Mouse (Mus musculus) splenic B cell, adult 2 months (primary cell): ENCODE data around the gene Ppp1r27.

Source experiments
- DNase-seq: peaks from one replicate; pipeline ENCODE4 v3.0.0-alpha.2; 2011; ENCODE audit warnings: low read depth, low spot score
- H3K27me3 ChIP-seq: 2 replicates; pipeline ENCODE4 v1.6.1; 2012; ENCODE audit warnings: mild to moderate bottlenecking, low read length, moderate library complexity, mixed read lengths; ENCODE audit not compliant: control insufficient read depth, poor library complexity, insufficient read depth, severe bottlenecking
- H3K36me3 ChIP-seq: 2 replicates; pipeline ENCODE4 v1.6.1; 2012; ENCODE audit warnings: mild to moderate bottlenecking, low read length, moderate library complexity, mixed read lengths; ENCODE audit not compliant: control insufficient read depth, poor library complexity, insufficient read depth, severe bottlenecking

Ppp1r27 gene

DNA sequence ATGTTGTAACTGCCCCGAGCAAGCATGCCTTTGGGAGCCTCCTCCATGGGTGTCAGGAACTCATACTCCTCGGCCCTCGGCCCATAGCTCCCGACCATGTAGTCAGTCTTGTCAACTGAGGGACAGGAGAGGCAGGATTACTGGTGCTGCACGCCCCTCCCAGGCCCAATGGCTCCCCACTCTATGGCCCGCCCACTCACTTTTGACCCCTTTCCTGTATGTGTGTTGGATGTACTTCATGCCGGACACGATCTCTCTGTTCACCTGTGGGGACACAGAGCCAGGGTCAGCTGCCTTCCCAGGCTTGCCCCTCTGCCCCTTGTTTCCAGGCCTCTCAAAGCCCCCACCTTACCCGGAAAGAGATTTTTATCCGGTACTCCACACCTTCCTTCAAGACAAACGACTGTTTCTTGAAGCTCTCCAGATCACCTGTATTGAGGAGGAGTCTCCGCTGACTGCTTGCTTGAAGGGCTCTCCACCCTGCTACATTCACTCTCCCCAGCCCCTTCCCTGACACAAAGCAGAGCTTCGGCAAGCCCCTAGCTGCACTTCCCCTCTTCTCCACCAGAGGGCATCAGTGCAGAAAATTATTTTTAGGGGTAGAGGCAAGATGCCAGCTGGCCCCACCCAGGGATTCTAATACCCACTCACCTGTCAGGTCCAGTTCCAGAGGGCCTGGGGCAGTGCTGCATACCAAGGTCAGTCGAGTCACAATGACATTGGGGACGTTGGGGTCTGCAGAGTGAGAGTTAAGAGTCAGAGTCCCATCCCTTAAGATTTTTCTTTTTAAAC, 28.6 kb upstream of the Ppp1r27 start:
- Histone ChIP-seq H3K36me3 (peaks cover 19% of the 10 kb centered on the region), H3K27me3 (no peaks in the 10 kb centered on the region)
- DNase-seq, result peak; percentile 87

DNA sequence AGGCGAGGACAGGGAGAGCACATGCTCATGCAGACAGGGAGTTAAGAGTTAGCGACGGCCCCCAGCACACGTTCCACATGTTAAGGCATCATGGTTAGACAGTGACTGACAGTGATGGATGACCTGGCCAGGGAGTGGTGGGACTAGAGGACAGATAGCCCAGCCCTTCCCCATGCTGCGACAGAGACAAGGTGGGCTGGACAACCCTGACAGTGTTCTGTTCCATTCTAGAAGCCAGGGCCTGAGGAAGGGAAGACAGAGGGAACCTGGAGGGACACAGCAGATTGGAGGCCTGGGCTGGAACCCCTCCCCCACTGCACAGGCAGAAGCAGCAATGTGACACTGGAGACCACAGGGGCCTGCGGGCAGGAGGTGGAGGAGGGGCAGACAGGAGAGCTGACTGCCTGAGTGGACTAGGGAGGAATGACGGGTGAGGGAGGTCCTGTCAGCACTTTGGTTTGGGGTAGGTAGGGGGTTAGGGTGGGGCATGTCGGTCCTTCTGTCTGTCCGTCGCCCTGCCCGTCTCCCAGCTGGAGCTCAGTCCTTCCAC, 27.8 kb upstream of the Ppp1r27 start:
- no peaks in the 10 kb centered on the region for H3K27me3 ChIP-seq
- DNase-seq, result no peak
- peaks cover 19% of the 10 kb centered on the region for H3K36me3 ChIP-seq

DNA sequence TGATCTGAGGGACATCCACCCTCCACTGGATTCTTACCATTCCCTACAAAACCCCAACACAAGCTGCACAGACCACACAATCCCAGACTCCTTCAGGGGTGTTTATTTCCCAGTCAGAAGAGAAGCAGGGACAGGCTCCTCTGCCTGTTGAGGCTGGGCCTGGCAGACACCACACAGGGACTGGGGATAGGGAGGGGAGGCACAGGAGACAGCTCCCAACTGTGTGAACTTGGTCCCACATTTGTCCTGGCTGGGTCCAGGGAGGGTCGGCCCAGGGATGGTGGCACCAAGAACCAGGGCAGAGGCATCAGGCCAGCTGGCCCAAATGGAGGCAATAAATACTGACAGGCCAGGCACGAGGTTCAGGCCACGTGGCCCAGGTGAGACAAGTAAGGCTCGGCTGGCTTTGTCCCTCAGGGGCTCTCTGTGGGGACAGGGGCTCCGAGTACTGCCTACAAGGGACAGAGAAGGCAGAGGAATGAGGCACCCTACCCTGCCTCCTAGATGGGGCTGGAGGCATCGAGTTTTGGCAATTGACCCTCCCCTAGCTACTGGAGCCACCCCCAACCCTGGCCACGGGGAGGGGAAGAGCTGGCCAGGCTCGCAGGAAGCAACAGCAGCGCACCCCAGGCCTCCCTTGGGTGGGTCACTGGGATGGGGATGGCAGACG, 27.2 kb upstream of the Ppp1r27 start:
- no peak for DNase-seq
- Histone ChIP-seq H3K36me3 (peaks cover 19% of the 10 kb centered on the region), H3K27me3 (no peaks in the 10 kb centered on the region)

DNA sequence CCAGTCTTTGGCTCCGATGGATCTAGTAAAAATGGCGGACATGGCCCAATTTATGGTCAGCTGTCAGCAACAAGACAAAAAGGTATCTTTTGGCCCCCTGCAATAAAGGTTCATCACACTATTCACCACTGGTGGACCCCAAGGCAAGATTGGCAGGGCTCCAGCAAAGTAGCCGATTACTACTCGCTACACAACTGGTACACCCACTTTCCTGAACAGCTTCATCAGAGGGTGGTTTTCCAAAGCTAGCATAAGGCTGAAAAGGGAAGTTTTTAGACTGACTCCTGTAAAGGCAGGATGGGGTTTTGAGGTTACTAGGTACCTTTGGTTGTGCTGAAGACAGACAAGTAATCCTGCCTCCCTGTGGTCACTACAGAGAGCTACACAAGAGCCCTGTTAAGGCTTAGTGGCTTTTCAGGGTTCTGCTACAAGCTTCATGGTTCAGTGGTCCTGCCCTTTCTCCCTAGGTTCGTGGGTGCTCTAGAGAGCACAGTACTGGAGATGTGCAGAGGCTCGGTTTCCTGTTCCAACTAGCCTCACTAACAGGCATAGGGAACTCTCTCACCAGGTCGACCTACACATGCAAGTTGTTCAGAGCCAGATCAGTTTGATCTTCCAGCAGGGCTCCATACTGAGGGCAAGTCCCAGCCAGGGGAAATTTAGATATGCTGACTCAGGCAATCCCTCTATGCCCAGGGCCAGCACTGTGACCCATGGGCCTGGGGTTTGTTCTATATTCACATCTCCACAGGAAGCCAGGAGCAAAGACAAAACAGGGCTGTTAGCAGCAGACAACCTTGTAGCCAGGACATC, 26.5 kb upstream of the Ppp1r27 start:
- peak; percentile 71 for DNase-seq
- no peaks in the 10 kb centered on the region for H3K27me3 ChIP-seq
- peaks cover 19% of the 10 kb centered on the region for H3K36me3 ChIP-seq

DNA sequence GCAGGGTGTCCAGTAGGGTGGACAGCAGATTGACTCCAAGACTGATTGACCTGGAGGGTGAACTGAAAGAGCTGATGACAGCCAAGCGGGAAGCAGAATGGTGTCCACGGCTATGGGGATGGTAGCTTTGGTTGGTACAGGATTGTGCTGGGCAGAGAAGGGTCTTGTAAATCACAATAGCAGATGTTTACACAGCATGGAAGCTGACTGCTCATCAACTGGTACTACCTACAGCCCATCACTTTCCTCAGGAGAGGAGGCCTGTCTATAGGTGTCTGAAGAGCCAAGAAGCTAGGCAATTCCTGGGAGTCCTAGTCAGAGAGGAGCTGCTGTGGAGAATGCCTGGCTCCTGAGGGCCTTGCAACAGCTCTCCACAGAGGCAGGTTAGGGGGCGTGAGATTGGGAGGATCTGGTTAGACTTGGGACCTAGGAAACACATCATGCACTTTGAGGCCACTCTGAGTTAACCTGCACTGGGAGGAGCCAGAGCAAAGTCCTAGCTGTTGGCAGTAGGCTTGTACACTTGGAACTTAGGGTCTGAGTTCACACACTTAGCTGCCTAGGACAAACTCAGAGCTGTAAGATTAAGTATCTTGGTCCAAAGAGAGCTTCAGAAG, 25.5 kb upstream of the Ppp1r27 start:
- Histone ChIP-seq H3K36me3 (peaks cover 19% of the 10 kb centered on the region), H3K27me3 (no peaks in the 10 kb centered on the region)
- DNase-seq, result no peak

DNA sequence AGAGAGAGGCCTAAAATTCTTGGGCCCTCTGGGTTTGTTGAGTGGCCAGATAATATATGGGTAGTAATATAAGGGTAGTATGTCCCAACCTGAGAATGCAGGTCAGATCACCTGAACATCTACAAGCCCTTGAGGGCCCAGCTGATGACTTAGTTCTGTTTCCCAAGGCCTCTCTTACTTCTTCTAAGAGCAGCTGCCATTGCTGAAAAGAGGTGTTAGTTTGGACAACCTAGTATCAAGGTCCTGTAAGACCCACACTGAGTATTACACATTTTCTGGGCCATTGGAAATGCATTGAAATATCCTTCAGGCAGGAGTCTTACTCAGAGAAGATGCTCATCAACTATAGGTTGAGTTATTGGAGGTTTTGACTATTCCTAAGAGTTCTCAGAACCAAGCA, 25.0 kb upstream of the Ppp1r27 start:
- no peaks in the 10 kb centered on the region for H3K27me3 ChIP-seq
- no peak for DNase-seq
- H3K36me3 ChIP-seq, result peaks cover 19% of the 10 kb centered on the region

DNA sequence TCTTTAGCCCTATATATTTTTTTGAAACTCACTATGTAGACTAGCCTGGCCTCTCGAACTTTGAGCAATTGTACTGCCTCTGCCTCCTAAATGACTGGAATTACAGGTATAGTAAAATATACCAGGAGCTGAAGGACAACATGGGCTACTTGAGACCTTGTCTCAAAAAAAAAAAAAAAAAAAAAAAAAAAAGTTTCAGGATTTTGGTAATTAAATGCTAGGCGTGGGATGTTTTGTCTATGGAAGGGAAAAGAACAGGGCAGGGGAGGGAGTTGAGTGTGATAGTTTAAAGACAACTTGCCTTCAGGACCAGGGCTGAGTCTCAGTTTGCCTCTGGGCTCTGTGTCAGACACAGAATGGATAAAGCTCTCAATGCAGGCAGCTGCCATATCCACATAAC, 24.1 kb upstream of the Ppp1r27 start:
- Histone ChIP-seq H3K27me3 (no peaks in the 10 kb centered on the region), H3K36me3 (peaks cover 20% of the 10 kb centered on the region)
- DNase-seq, result no peak

DNA sequence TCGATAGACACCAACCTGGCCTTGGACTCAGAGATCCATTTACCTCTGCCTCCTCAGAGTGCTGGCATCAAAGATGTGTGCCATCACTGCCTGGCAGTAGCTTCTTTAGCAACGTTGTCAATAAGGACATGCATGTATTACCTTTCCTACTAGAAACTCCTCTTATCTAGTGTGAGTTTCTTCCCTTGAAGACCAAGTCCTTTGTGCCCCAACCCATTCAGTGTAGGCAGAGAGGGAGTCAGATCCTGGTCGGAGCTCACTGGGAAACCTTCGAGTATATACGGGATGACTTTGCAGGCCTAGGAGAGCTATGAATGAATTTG, 23.3 kb upstream of the Ppp1r27 start:
- no peaks in the 10 kb centered on the region for H3K27me3 ChIP-seq
- no peak for DNase-seq
- peaks cover 19% of the 10 kb centered on the region for H3K36me3 ChIP-seq

DNA sequence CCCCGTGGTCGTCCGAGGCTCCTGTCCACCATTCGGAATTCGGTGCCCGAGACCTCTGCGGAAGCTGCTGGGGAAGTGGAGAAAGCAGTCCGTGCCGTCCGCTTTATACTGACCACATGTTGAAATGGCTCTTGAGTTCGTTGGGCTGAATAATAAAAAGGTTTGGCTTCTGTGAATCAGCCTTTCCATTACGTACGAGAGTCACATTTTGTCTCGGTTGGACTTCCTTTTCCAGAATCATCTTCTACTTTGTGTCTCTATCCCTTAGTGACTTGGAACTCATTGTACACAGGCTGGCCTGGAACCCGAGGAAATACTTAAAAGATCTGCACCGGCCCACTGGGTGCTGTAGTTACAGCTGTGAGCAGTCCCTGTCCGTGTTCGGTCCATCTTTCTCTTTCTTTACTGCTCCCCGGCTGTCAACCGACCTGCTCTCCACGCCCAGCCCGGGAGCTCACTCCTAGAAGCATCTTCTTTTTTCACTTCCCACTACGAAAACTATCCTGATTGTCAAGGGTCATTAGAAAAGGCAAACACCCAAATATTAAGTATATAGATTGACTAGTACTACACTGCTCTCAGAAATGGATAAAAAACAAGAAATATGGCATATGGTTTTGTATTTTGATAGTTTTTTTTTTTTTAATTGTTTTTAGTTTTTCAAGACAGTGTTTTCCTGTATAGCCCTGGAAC, 22.8 kb upstream of the Ppp1r27 start:
- peak; percentile 89 for DNase-seq
- Histone ChIP-seq H3K36me3 (peaks cover 14% of the 10 kb centered on the region), H3K27me3 (no peaks in the 10 kb centered on the region)

DNA sequence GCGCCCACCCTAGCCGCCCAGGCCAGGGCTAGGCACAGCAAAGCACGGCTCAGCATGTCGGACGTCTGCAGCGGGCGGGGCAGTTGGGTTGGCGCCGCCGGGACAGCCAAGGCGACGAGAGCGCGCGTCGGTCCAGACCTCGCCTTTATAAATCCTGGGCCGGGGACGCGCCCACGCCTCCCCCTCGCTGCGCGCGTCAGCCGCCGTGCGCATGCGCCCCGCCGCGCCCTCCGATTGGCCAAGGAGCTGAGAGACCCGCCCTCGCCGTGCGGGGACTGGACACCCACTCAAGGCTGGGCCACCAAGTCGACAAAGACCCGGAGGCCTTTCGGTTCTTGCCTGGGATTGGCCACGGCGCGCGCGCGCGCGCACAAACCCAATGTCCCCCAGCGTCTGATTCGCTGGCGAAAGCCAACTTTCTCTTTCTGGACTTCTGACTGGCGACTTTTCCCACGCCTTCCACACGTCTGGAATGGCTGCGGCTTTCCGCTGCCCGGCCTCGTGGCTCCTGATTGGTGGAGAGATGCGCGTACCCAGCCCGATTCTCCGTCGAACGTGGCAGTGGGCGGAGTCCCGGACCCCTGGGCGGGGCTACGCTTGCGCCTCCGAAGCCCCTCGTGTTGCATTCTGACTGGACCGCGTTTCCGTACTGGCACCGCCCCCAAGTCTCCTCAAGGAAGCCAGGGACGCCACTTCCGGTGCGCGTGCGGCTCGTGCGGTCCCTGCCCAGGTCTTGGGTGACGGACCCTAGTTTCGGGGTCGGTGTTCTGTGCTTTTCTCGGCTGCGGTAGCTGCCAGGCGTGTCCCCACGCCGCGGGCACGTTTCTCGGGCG, 22.0 kb upstream of the Ppp1r27 start, which contains the start of gene P4hb:
TSS of gene P4hb (minus strand) at position 502 of the 833 bp plus-strand sequence.
- H3K36me3 ChIP-seq, result peaks cover 8% of the 10 kb centered on the region
- peak; percentile 99 for DNase-seq
- H3K27me3 ChIP-seq, result no peaks in the 10 kb centered on the region

DNA sequence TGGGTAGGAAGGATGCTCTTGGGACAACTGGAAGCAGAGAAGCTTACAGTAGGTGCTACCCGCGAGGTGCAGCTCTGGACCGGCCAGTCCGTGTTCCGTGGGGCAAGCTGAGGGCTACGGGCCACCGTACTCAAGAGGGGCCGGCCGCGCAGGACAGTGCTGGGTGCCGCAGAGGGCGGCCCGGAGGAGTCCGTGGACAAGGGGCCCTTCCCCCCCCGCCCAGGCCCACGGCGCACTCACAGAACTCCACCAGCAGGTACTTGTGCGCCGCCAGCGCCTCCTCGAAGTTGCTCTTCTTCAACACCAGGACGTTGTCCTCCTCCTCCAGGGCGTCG, 21.5 kb upstream of the Ppp1r27 start:
- Histone ChIP-seq H3K36me3 (peaks cover 4% of the 10 kb centered on the region; the same call in 1 of the 2 replicates), H3K27me3 (no peaks in the 10 kb centered on the region)
- DNase-seq, result no peak

DNA sequence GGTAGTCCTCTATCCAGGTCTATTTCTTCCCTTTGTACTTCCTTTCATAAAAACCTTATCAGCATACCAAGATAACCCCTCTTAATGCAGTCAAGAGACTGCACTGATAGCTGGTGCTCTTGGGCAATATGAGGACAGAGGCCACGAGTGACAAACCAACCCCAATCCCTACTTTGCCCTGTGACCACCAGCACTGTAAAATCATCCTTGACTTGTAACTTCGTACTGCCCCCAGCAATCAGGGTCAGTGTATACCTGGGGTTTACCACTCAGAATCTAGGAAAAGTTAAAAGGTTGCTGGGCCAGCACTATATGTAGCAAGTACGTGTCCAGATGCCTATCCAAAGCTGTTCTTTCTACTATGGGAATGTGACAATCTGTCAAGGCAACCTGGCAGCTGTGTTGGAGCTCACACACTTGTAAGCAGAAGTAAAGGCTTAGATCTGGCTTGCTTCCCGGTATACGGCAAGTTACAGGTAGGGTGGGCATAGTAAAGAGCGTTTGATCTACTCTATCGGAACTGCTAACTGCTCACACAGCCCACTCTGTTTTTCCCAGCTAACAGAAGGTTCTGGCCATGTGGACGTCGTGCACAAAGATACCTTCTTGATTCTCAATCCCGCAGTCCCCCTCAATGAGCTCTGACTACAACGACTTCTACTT, 21.0 kb upstream of the Ppp1r27 start:
- H3K36me3 ChIP-seq, result peaks cover 4% of the 10 kb centered on the region
- no peaks in the 10 kb centered on the region for H3K27me3 ChIP-seq
- DNase-seq, result no peak

DNA sequence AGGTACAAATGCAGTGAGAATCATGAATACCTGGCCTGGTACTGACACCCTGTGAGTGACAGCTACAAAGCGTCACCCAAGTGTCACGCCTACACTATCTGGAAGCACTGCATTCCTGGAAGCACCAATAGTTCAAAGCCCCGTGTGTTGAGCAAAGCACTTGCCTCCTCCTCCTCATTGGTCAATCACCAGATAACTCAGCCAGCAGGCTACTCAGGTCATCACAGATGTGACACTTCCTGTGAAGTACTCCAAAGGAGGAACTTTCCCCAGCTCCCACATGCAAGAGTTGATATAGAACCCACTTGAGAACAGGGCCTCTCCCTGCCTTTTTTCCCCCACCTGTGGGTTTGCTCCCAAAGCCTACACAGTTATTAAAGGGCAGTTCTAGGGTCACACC, 20.2 kb upstream of the Ppp1r27 start:
- DNase-seq, result no peak
- no peaks in the 10 kb centered on the region for H3K27me3 ChIP-seq
- H3K36me3 ChIP-seq, result peaks cover 4% of the 10 kb centered on the region
